Mouse (Mus musculus): ENCODE measurements around the gene Wdr43.

- TF ChIP-seq USF1 (IDR thresholded peaks at IDR 0.05; ENCODE audit: low read depth) (no peak), CTCF (IDR thresholded peaks at IDR 0.05; ENCODE audit: control insufficient read depth, insufficient read depth, insufficient read length) (no peak), MAX (IDR thresholded peaks at IDR 0.05) (no peak)
These were observed 59.2 kb downstream of the Wdr43 start for GRCm38 (mm10) chr17:71674886-71675285.

All from C2C12 (cell line).